Mouse (Mus musculus) olfactory bulb, adult 2 months (tissue): ENCODE measurements around the gene Pam.

Experiments used
- CTCF ChIP-seq: fragments of 200-500 bp; IDR thresholded peaks from 2 replicates; pipeline ENCODE4 v1.5.1; 2012; ENCODE audit warnings: low read depth, mild to moderate bottlenecking, low read length, moderate library complexity; ENCODE audit not compliant: insufficient read depth
- POLR2A ChIP-seq: fragments of 200-500 bp; IDR thresholded peaks from 2 replicates; pipeline ENCODE4 v1.6.1; 2012; ENCODE audit warnings: mild to moderate bottlenecking, low read depth, low read length, moderate library complexity; ENCODE audit not compliant: insufficient read depth

DNA sequence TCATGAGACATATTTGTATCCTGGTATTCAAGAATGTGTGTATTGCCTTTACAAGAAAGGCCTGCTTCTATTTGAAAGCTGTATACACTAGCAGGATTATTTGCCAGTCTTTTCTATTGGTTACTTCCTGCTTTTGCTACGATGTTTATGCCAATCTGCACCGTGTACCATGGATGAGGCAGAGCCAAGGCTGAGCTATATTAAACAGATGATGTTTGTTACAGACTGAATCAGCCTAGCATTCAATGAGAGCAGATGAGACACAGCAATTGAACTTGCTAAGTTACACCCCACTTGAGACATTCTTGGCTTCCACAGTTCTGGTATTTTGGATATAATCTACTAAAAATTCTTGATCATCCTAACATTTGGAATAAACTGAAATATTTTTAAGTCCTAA, 267.9 kb downstream of the Pam start:
- TF ChIP-seq POLR2A: no peak
- TF ChIP-seq CTCF: no peak
